Mouse (Mus musculus) heart, postnatal 0 days (tissue): ENCODE measurements around the gene Ceacam16.

Source experiments
- CTCF ChIP-seq: IDR thresholded peaks from 2 replicates; pipeline ENCODE4 v1.5.1; 2016; ENCODE audit warnings: antibody characterized with exemption, control low read depth, low read depth
- EP300 ChIP-seq: IDR thresholded peaks from 2 replicates; pipeline ENCODE4 v1.6.1; 2016; ENCODE audit warnings: antibody characterized with exemption, low read depth

DNA sequence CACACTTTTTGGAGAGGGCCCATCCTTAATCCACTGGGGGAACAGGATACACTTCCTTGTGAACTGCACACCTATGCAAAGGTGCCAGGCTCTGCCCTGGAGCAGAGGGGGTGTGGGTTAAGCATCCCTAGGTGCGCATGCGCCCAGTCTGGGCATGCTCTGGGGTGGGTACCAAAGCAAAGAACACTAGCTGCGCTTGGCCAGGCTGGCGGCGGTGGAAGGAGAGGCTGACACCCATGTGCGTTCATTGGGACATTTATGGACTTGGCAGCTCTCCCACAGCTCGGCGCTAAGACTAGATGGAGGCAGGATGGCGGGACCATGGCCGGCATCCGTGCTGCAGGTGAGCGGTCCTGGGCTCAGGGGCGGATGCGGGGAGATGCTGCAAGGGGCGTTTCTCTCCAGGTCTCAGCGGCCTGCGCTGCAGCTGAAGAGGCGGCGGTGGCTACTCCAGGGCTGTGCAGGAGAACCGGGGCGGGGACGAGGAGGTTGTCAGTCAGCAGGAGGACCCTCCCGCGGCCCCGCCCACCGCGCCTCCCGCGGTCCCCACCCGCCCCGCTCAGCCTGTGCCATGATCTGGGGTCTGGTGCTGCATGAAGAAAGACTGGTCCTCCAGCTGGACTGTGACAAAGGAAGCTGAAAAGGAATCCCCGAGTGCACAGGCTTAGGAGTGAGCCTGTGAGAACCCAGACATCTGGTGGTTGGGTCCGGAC lies 9.1 kb downstream of the Ceacam16 start, which contains the start of gene Gm19345:
- TF ChIP-seq CTCF (no peak), EP300 (no peak)
